Mouse (Mus musculus) ES-CJ7 (cell line): ENCODE results near the gene Suclg2.
A peak's percentile ranks its signal among the peaks of the same experiment; 100 is the strongest.

ENCODE experiments used
- DNase-seq: peaks from one replicate; pipeline ENCODE4 v3.0.0; 2011; ENCODE audit warnings: low read depth, low spot score

Gene Suclg2

GRCm38 (mm10) chr6:95621821-95622220 lies 96.8 kb downstream of the Suclg2 start:
- DNase-seq, result no peak

DNA sequence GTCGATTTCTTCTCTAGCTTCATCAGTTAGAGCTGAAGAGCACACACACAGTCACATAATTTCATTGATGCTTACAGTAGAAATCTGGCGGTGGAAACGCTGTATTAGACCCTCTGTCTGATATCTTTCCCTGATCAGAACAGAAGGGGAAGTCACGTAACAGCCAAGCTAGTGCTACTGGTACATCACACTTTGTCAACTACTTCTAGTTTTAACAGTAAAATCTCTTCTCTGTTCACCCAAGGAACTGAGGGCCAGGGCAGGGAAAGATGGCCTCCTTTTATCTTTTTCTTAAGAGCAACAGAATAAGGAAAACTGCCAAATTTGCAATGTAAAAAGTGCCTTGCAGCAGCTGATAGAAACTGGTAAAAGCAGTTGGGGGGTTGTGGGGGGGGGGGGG lies 97.8 kb downstream of the Suclg2 start:
- DNase-seq, result no peak

GRCm38 (mm10) chr6:95619817-95620216 lies 98.8 kb downstream of the Suclg2 start:
- DNase-seq, result no peak

GRCm38 (mm10) chr6:95618434-95618833 lies 100.2 kb downstream of the Suclg2 start:
- no peak for DNase-seq

- no peak for DNase-seq
Observed at GRCm38 (mm10) chr6:95613228-95613627, 105.4 kb downstream of the Suclg2 start.

GRCm38 (mm10) chr6:95612412-95613022 lies 106.1 kb downstream of the Suclg2 start:
- no peak for DNase-seq

DNA sequence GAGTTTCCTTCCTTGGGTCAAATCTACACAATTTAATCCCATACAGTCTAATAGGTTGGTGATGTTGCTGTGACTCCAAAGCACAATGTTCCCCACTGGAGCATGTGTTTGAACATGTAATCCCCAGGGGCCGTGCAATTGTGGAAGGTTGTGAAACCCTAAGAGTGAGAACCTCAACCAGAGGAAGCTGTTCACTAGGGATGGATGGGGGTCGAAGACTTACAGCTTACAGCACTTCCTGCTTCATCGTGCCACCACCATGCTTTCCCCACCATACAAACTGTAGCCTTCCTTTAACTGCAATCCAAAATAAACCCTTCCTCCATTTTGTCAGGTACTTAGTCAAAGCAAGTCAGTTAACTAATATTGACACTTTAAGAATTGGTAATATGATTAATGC lies 107.5 kb downstream of the Suclg2 start:
- no peak for DNase-seq

- no peak for DNase-seq
Observed at GRCm38 (mm10) chr6:95608123-95608522, 110.5 kb downstream of the Suclg2 start.

DNA sequence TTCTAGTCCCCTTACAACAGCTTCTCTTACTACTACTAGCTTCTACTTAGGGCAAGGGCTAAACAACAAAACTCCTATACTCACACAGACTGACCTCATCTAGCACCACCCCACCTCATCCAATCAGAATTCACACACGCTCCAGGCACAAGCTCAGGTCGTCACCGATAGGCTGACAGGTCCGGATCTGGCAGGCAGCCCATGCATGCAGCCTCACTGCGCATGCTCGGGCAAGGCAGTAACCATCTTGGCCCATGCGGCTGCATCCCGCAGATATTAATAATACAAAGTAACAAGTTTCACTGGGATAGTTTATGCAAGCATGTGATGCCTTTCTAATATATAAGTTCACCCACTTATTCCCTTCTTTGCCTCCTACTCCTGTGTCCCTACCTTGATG lies 117.9 kb downstream of the Suclg2 start:
- DNase-seq, result peak; percentile 20

DNA sequence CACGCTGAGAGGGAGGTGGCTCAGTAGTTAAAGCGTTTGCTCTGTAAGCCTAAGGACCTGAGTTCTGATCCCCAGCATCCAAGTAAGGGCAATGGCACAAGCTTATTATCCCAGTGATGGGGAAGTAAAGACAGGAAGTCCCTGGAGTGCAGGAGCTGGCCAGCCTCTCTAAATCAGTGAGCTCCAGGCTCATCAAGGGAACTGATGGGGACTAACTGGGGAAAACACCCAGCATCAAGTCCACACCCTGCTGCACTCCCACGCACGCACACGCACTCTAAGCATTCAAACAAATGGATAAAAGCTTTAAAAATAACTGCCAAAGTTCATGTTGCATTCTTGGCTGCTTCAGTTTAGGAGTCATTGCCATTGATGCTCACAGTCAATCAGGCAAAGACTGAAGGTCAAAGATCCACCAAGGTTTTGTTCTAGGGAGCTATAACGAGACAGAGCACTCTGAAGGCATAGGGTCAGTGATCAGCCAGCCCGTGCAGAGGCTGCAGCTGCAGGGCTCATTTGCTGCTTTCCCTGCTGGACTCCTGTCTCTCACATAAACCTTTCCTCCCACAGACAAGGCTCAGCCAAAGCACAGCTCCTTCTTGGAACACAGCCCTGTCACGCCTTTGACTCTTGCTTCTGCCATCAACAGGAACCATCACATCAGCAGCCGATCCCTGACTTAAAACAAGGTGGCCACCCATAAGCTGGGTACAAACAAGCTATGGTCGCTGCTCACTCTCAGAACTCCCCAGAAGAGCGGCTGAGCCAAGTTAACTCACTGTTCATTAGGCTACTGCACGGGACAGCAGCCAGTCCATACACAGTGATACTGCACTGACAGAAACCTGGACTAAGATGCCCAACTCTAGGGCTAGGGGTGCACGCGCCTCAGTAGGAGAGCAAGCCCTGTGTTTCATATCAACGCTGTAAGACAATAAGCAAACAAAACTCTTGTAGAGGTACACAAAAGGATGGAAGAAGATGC lies 121.5 kb downstream of the Suclg2 start:
- DNase-seq, result no peak

DNA sequence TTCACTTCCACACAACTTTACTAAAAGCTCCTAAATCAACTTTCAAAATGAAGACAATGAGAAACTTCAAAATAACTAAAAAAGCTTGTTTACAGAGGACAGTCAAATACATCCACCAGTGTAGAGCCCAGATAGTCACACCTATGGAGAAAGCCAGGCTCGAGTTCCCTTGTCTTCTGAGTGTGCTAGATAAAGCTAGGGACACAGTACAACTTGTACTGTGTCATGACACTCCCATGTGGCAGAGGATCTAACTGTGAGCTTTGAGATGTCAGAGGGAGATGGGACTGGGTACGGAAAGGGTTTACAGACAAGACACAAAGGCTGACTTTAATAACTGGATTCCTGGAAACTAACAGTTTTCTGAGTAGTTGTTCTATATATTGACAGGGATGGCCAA lies 122.7 kb downstream of the Suclg2 start:
- DNase-seq, result no peak

DNA sequence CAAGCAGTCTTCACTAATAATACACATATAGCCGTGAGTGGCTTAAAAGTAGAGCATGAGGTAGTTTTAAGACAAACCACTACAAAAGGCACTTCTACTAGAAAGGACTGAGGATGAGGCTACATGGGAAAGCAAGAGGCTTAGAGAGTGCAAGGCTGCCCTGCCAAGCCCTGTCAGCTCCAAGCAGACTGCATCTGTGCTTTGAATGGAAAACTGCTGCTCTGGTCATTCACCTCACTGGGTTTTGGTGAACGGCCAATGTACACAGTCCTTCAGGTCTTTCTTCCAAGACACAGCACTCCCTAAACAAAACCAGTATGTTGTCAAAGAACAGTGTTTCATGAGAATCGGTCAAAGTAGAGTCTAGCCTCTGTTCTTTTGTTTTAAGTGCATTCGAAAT lies 124.4 kb downstream of the Suclg2 start:
- DNase-seq, result no peak

- no peak for DNase-seq
Observed at GRCm38 (mm10) chr6:95592396-95592795, 126.2 kb downstream of the Suclg2 start.

- no peak for DNase-seq
Observed at GRCm38 (mm10) chr6:95590463-95590862, 128.1 kb downstream of the Suclg2 start.

DNA sequence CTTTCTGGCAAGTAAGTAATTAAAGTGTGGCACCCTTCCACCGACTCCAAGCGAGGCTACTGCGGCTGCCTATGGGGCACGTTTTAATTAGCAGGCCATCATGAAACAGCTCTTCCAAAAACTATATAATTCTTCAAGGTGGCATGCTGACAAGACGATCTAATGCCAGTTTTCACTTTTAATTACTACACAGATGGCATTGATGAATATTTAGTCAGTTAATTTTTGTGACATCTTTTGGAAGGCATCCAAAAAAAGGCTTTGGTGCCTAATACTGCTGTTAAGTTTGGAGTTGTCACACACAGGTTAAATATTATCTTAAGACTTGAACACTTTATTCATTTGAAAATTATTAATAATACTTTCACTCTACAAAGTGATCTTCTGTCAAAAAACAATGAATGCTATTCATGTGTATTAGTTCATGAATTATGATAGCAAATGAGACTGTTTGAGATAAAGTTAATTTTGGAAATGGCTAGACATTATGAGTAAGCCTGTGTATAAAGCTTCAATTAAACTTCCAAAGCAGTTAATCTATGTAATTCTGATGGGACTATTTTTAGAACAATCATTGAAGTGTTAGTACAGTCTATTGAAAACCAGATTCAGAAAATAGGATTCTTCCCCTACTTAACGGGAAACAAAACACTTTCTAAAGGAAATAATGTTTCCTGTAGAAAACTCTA lies 131.3 kb downstream of the Suclg2 start:
- no peak for DNase-seq

- DNase-seq, result no peak
Observed at GRCm38 (mm10) chr6:95581893-95582292, 136.7 kb downstream of the Suclg2 start.

GRCm38 (mm10) chr6:95579792-95580191 lies 138.8 kb downstream of the Suclg2 start:
- DNase-seq, result no peak

DNA sequence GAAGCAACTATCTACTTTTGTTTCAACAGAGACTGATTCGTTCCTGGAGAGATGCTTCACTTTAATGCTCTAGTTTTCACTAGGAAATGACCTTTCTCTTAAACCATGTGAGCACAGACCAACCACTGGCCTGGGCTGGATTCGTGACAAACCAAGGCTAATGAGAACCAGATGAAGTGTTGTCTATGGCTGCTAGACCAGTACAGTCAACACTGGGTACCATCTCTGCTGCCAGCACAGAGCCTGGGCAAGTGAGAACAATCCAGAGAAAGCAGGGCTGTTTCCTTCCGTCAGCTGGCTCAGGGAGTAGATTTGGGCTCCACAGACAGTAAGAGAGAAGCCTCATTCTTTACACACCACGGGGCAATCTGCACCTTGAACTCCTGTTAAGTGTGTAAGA lies 143.1 kb downstream of the Suclg2 start:
- no peak for DNase-seq

GRCm38 (mm10) chr6:95574867-95575266 lies 143.7 kb downstream of the Suclg2 start:
- DNase-seq, result no peak

DNA sequence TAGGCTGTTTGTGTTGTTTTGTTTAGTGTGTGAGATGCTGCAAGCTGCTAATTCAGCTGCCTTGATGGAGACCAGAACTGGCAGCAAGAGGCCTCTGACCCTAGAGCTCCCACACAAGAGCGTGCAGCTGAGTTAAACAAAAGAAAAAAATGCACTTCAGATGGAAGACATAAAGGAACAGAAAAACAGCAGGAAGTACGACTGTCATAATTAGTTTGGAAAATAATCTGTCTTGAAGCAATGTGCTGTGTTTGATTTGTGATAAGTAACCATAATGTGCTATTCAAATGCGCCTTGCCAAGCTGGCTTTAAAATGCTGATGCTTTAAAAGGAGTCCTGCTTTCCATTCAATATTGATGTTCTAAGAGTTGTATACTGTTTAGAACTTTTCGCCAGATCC lies 144.2 kb downstream of the Suclg2 start:
- no peak for DNase-seq

DNA sequence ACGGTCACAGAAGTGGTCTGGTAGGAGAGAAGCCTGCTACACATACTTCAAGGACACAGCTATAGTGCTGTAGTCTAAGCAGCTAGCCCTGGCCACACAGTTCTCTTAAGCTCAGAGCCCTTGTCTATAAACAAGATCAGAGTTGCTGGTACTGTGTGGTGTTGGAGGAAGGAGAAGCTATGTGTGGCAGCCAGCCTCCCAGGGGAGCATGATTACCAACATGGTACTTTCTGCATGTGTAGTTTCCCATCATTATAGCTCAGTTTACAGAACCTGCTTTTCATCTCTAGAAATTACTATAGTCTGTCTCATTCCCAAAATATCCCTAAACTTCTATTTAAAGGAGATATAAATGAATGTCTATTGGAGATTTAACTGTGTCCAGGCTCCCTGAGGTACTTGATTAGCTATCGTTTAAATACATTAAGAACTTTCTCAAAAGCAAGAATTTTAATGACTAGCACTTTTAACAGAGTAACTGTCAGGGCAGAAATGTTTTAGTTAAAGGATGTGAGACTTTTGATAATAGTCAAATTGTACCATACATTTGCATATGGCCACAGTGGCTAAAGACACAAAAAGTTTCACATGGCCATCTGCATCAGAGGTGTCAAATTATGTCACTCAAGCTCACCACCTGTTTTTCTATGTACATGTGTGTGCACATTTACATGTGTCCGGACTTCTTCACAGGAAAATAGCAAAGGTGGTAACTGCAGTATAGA lies 145.4 kb downstream of the Suclg2 start:
- DNase-seq, result no peak

- no peak for DNase-seq
Observed at GRCm38 (mm10) chr6:95571620-95572019, 147.0 kb downstream of the Suclg2 start.
